Mouse (Mus musculus) heart, embryonic 15.5 days (tissue): Measurements from ENCODE around the gene Papln. TPM values are rescaled to one million over a fixed set of nuclear protein-coding genes. Genes with fewer than 3 reads are reported as not detected.
A peak's percentile ranks its signal among the peaks of the same experiment; 100 is the strongest.

ENCODE experiments used
- ATAC-seq: fragments of 200-750 bp; cut with Nextera tagmentation; replicated peaks from 2 replicates; pipeline ENCODE4 v1.8.0; 2017; ENCODE audit warnings: low read depth, moderate TSS enrichment; ENCODE audit not compliant: insufficient number of reproducible peaks, insufficient read depth, low FRiP score
- H3K27ac ChIP-seq: fragments of 300-500 bp; sonication (generic); 2 replicates; pipeline ENCODE4 v1.5.1; 2015; ENCODE audit warnings: mild to moderate bottlenecking, inconsistent platforms
- H3K27me3 ChIP-seq: fragments of 300-500 bp; sonication (generic); 2 replicates; pipeline ENCODE4 v1.6.1; 2015; ENCODE audit warnings: inconsistent platforms
- H3K36me3 ChIP-seq: fragments of 300-500 bp; sonication (generic); 2 replicates; pipeline ENCODE4 v1.6.1; 2015; ENCODE audit warnings: mild to moderate bottlenecking, inconsistent platforms
- H3K4me1 ChIP-seq: fragments of 300-500 bp; sonication (generic); replicated peaks from 2 replicates; pipeline ENCODE4 v1.6.1; 2015; ENCODE audit warnings: inconsistent platforms
- H3K4me2 ChIP-seq: fragments of 300-500 bp; sonication (generic); 2 replicates; pipeline ENCODE4 v1.6.1; 2015; ENCODE audit warnings: inconsistent platforms, mild to moderate bottlenecking, moderate library complexity
- H3K4me3 ChIP-seq: fragments of 300-500 bp; sonication (generic); 2 replicates; pipeline ENCODE4 v1.5.1; 2015; ENCODE audit warnings: mild to moderate bottlenecking, inconsistent platforms
- H3K9ac ChIP-seq: fragments of 300-500 bp; sonication (generic); 2 replicates; pipeline ENCODE4 v1.6.1; 2015; ENCODE audit warnings: mild to moderate bottlenecking, inconsistent platforms
- H3K9me3 ChIP-seq: fragments of 300-500 bp; sonication (generic); replicated peaks from 2 replicates; pipeline ENCODE4 v1.6.1; 2016; ENCODE audit warnings: inconsistent platforms
- WGBS: fragments of 180-500 bp; shearing (Covaris S2); methylation state at CpG from one replicate; pipeline ENCODE4 v1.1.7; 2015; ENCODE audit warnings: mixed read lengths; 5-methylcytosine and 5-hydroxymethylcytosine counted together
- polyA plus RNA-seq: library from polyadenylated mRNA; unstranded; fragments of >200 nt; fragmentation: Nextera tagmentation; extraction: Ambion mirVana; gene quantifications from 2 replicates; pipeline ENCODE4 v1.2.1, GENCODE M21; 2015

Papln gene
- polyA plus RNA-seq: 0.69 and 1.0 TPM in 2 replicates

DNA sequence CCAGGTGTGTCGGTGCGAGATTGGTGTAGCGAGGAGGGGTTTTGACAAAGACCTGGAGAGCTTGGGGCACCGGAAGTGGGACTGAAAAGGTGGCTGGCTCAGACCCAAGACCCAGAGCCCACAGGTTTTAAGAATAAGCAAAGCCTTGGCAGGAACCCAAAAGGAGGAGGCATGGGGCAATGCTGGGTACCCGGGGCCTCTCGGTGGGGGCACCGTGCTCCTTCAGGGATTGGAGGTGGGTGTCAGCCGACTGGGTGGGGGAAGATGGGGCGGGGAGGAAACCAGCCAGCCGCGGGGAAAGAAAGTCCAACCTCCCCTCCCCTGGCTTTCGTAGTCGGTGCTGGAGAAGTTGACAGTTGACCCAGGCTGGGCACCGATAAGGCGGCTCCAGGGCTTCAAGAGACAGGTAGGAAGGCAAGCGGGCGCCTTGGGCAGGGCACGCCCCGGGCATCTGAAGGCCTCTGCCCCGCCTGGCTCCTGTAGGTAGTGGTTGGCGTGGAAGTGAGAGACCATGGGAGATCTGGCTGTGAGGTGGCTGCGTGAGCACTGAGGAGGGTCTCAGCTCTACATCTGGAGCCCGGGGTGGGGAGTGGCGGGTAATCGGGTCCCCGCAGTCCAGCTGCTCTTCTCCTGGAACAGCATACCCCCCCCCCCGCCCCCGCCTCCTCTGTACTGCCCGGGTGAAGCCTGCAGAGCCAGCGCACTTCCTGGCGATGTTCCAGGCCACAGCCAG is at the start of gene Papln:
Papln (plus strand) TSS at position 324 of the 733 bp plus-strand sequence.
- Histone ChIP-seq H3K9ac (peak within 1 kb of the TSS; percentile 48; the same call in 1 of the 2 replicates), H3K4me1 (peaks cover 20% of the 10 kb centered on the region), H3K9me3 (no peaks in the 10 kb centered on the region), H3K27ac (no peak within 1 kb of the TSS), H3K4me2 (peak within 1 kb of the TSS; percentile 91), H3K27me3 (peaks cover 3% of the 10 kb centered on the region; the same call in 1 of the 2 replicates), H3K4me3 (peak within 1 kb of the TSS; percentile 48), H3K36me3 (no peaks in the 10 kb centered on the region)
- 0 out of 2 replicates have a peak, but pooled peaks have one; percentile 36 for ATAC-seq
- WGBS: 7% methylated on average over 28 of the region's 31 CpGs

DNA sequence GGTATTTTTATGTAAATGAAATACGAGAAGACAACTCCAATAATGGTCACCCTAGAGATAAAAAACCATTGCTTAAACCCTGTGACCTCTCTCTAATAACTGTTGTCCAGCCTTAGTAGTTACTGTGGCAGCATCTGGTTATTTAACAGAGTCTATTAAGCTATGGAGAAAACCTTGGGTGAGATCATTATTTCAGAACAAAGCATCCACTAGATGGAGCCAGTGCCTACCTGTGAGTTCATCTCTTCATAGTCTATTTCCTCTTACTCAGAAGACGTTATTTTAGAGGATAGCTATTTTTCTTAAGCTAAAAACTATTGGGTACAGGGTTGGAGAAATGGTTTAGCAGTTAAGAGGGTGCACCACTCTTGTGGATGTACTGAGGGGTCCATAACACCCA is 49.7 kb upstream of the Papln start:
- Histone ChIP-seq H3K9ac (no peak overlapping the region), H3K27ac (no peak overlapping the region), H3K4me2 (no peak overlapping the region), H3K27me3 (no peaks in the 10 kb centered on the region), H3K36me3 (peaks cover 47% of the 10 kb centered on the region), H3K9me3 (no peaks in the 10 kb centered on the region), H3K4me1 (no peaks in the 10 kb centered on the region), H3K4me3 (no peak overlapping the region)
- ATAC-seq: no peak
- WGBS: 41% methylated on average over 2 of the region's 2 CpGs

DNA sequence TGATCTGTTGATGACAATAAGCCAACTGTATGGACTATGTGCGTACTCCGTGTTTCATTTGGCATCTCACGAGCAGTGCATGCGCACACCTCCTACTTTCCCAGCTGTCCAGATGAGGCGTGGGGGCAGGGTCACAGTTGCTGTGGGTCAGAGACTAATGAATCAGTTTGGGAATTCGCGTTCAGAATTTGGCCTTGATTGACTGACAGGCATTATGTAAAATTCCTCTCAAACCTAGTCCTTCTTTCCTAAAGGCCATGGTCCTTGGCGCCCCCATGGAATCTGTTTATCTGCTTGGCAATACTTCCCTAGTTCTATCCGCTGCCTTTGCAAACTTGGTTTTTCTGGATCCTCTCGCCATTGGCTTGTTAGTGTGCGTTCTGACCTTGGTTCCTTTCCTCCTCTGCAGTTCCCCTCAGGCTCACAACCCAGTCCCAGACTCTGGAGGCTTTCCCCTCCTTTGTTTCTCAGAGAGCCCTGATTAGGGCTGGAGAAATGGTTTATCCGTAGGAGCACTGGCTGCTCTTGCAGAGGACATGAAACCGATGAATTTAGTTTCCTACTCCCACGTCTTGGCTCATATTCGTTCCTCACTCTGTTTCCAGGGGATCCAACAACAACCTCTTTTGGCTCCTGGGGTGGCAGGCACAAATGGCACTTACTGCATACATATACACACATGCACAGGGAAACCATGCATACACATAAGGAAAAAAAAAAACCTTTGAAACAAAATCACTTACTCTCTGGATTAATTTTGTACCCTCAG is 46.8 kb upstream of the Papln start:
- H3K4me2 ChIP-seq: no peak overlapping the region
- H3K27me3 ChIP-seq: no peaks in the 10 kb centered on the region
- no peak for ATAC-seq
- H3K9ac ChIP-seq: no peak overlapping the region
- H3K36me3 ChIP-seq: peaks cover 47% of the 10 kb centered on the region
- no peaks in the 10 kb centered on the region for H3K4me1 ChIP-seq
- no peak overlapping the region for H3K4me3 ChIP-seq
- H3K9me3 ChIP-seq: no peaks in the 10 kb centered on the region
- 81% methylated on average over 15 of the region's 15 CpGs for WGBS
- no peak overlapping the region for H3K27ac ChIP-seq

DNA sequence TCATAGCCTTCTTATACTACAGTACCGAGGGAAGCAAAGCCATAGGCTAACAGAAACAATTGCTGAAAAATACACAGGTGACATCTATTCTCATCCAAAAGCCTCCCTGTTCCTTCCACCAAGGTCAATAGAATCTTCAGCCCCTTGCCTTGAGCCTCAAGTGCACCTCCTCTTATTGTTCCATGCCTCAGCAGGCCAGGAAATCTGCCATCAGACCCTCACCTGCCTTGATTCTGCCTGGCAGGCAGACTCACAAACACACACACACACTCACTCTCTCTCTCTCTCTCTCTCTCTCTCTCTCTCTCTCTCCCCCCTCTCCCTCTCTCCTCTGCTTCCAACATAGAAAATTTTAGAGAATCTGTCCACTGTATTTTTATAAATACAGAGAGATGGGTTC is 44.0 kb upstream of the Papln start:
- no peak overlapping the region for H3K4me2 ChIP-seq
- H3K27me3 ChIP-seq: no peaks in the 10 kb centered on the region
- H3K27ac ChIP-seq: no peak overlapping the region
- no peak for ATAC-seq
- H3K9me3 ChIP-seq: no peaks in the 10 kb centered on the region
- no peak overlapping the region for H3K9ac ChIP-seq
- H3K4me3 ChIP-seq: no peak overlapping the region
- 91% methylated on average over 1 of the region's 1 CpGs for WGBS
- H3K36me3 ChIP-seq: peaks cover 35% of the 10 kb centered on the region
- H3K4me1 ChIP-seq: no peaks in the 10 kb centered on the region; the same call in 1 of the 2 replicates

DNA sequence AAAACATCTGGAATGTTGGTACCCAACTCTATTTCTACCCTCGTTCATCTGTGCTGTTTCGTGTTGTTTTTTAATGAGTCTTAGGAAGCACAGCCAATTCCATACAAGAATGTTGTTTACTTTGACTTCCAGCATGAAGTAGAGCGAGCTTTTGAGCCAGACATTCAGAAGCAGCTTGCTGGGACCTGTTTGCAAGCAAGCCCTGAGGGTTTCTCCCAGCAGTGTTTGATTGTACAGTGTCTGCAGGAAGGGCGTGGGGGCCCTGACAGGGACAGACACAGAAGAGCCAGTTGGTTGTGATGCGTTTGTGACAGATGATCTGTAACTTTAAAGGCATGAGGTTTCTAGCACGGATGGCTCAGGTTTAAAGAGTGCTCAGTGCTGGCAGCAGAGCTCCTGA is 42.2 kb upstream of the Papln start:
- no peak overlapping the region for H3K4me2 ChIP-seq
- no peaks in the 10 kb centered on the region for H3K27me3 ChIP-seq
- peaks cover 37% of the 10 kb centered on the region; the same call in 1 of the 2 replicates for H3K36me3 ChIP-seq
- H3K27ac ChIP-seq: no peak overlapping the region
- H3K4me3 ChIP-seq: no peak overlapping the region
- no peak for ATAC-seq
- H3K4me1 ChIP-seq: peaks cover 6% of the 10 kb centered on the region
- H3K9me3 ChIP-seq: no peaks in the 10 kb centered on the region
- H3K9ac ChIP-seq: no peak overlapping the region
- WGBS: 65% methylated on average over 6 of the region's 6 CpGs

DNA sequence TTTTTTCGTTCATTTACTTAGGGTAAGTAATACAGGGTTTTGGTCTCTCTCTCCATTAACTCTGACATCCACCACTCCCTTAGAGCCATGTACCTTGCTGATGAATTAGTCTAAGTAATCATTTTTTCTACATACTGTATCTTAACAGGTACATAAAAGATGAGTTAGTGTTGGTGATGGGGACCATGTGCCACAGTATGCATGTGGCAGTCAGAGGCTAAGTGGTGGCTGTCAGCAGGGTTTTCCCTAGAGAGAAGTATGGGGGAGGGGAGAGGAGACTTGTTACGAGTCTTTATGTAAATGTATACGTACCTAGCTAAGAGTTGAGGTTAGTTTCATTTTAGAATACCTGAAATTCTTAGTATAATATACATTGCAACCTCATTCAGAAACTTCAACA is 40.4 kb upstream of the Papln start:
- peaks cover 6% of the 10 kb centered on the region for H3K4me1 ChIP-seq
- H3K9me3 ChIP-seq: no peaks in the 10 kb centered on the region
- peaks cover 29% of the 10 kb centered on the region; the same call in 1 of the 2 replicates for H3K36me3 ChIP-seq
- no peak overlapping the region for H3K4me2 ChIP-seq
- H3K27ac ChIP-seq: no peak overlapping the region
- WGBS: 64% methylated on average over 3 of the region's 3 CpGs
- H3K9ac ChIP-seq: no peak overlapping the region
- H3K27me3 ChIP-seq: no peaks in the 10 kb centered on the region
- ATAC-seq: no peak
- H3K4me3 ChIP-seq: no peak overlapping the region

DNA sequence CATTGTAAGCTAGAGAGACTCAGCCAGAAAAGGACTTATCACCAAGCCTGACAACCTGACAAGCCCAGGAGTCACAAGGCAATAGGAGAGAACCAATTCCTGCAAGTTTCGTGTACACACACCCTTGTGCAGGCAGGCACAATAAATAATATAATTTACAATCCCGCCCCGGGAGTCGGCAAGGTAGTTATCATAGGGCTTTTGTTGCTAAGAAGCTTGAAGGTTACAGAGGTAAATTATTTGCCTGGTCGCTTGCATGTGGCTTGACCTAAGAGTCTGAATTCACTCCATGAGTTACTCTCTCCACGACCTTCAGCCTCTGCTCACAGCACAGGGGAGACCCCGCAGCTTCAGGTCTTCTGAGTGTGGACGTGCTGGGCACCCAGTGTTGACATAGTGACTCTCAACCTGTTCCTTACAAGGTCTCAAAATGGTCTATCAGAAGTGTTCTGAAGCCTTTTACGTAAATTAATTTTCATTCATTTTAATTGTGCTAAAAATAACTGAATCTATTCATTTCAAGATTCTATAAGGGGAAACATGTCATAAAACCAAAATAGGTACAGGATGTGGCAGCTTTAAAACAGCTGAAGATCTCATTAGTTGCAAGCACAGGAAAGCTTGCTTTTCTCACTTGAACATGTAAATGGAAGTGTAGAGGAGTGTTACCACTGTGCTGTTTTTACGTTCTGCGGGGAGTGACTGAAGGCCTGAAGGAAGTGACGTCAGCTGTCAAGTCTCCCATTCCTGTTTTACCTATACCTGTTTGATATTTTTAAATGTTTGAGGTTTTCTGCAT is 36.7 kb upstream of the Papln start:
- H3K4me1 ChIP-seq: peaks cover 6% of the 10 kb centered on the region
- no peak overlapping the region for H3K4me2 ChIP-seq
- H3K27me3 ChIP-seq: no peaks in the 10 kb centered on the region
- H3K9me3 ChIP-seq: no peaks in the 10 kb centered on the region
- WGBS: 80% methylated on average over 12 of the region's 12 CpGs
- no peak overlapping the region for H3K4me3 ChIP-seq
- no peak for ATAC-seq
- peaks cover 50% of the 10 kb centered on the region for H3K36me3 ChIP-seq
- peak overlapping the region; percentile 51 for H3K27ac ChIP-seq
- H3K9ac ChIP-seq: no peak overlapping the region

DNA sequence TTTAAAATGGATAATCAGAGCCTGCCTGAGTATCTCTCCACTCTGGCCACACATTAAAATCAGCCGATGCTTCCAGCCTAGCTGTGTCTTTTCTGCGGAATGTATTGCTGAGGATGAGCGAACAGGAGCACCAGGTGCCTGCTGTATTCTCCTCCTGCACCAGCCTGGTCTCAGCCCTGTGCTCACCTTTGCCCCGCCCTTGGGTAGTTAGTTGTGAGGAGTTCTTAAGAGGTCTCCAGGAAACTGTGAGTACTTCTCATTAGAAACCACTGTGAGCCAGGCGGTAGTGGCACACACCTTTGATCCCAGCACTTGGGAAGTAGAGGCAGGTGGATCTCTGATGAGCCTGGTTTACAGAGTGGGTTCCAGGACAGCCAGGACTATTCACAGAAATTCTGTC is 31.2 kb upstream of the Papln start:
- Histone ChIP-seq H3K4me1 (peaks cover 11% of the 10 kb centered on the region), H3K4me2 (no peak overlapping the region), H3K4me3 (no peak overlapping the region), H3K27me3 (no peaks in the 10 kb centered on the region), H3K9me3 (no peaks in the 10 kb centered on the region), H3K36me3 (peaks cover 57% of the 10 kb centered on the region), H3K9ac (no peak overlapping the region), H3K27ac (no peak overlapping the region)
- ATAC-seq: no peak
- 93% methylated on average over 5 of the region's 5 CpGs for WGBS

DNA sequence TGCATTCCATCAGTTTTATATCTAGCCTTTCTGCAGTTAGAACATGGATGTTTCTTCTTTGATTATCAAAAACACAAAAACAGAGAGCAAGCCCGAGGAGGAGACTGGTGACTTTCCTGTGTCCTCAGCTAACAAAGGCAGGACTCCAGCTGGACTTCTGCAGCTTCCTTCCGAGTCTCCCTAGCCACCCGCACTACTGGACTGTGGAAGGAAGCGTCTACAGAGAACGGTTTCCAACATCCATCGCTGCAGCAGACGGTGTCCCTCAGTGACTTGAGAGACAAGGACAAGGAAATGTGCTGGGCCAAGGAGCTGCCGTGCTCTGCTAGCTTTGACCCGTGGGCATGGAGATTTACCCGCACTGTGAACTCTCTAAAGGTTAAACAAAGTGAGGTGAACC is 29.4 kb upstream of the Papln start:
- peaks cover 48% of the 10 kb centered on the region for H3K36me3 ChIP-seq
- no peak for ATAC-seq
- H3K4me3 ChIP-seq: no peak overlapping the region
- 86% methylated on average over 10 of the region's 10 CpGs for WGBS
- no peak overlapping the region for H3K27ac ChIP-seq
- H3K4me1 ChIP-seq: peaks cover 11% of the 10 kb centered on the region
- H3K27me3 ChIP-seq: no peaks in the 10 kb centered on the region
- H3K9me3 ChIP-seq: no peaks in the 10 kb centered on the region
- H3K9ac ChIP-seq: no peak overlapping the region
- no peak overlapping the region for H3K4me2 ChIP-seq

DNA sequence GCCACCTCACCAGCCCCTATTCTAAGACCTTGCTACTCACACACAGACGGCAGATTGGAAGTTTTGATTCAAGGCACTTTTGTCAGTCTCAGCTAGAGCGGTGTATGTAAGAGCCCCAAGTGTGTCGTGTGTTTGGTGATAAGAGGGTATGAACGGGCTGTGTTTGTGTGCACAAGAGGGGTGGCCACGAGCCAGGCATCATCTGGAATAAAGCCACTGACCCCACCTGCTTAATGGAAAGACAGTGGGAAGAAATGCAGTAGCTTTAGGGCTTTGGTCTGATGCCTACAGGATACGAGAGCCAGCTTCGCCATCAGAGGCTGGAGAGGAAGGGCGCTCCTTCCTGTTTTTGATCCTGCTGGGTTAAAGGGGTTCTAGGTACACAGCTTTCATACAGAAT is 27.2 kb upstream of the Papln start:
- ATAC-seq: no peak
- 57% methylated on average over 8 of the region's 8 CpGs for WGBS
- peaks cover 35% of the 10 kb centered on the region for H3K36me3 ChIP-seq
- H3K9ac ChIP-seq: no peak overlapping the region
- no peak overlapping the region for H3K4me2 ChIP-seq
- H3K4me3 ChIP-seq: no peak overlapping the region
- H3K9me3 ChIP-seq: no peaks in the 10 kb centered on the region
- no peak overlapping the region for H3K27ac ChIP-seq
- H3K27me3 ChIP-seq: no peaks in the 10 kb centered on the region
- peaks cover 11% of the 10 kb centered on the region for H3K4me1 ChIP-seq

DNA sequence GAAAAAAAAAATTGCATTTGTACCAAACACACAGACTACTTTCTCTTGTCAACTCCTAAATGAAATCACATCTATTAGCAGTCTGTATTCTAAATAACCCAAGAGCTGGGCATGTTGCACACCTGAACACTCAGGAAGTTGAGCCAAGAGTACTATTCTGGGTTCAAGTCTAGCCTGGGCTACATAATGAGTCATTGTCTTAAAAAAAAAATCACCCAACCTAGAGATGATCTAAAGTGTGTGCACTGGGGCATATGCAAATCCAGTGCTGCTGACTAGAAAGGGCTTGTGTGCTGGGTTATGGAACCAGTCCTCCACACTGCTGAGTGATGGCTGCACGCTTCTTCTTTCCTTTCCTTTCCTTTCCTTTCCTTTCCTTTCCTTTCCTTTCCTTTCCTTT is 24.8 kb upstream of the Papln start:
- H3K4me3 ChIP-seq: no peak overlapping the region
- H3K36me3 ChIP-seq: peaks cover 13% of the 10 kb centered on the region
- no peaks in the 10 kb centered on the region for H3K9me3 ChIP-seq
- peaks cover 11% of the 10 kb centered on the region for H3K4me1 ChIP-seq
- no peak overlapping the region for H3K4me2 ChIP-seq
- no peak overlapping the region for H3K27ac ChIP-seq
- WGBS: 92% methylated on average over 1 of the region's 1 CpGs
- no peaks in the 10 kb centered on the region for H3K27me3 ChIP-seq
- ATAC-seq: no peak
- H3K9ac ChIP-seq: no peak overlapping the region
